In genomic region chr5:103423305-103423926, GRCm38 (mm10) we compare ENCODE assay signal across 9 mouse cellular contexts. TPM values are rescaled to one million over a fixed set of nuclear protein-coding genes. Genes with fewer than 3 reads are reported as not detected.
A peak's percentile ranks its signal among the peaks of the same experiment; 100 is the strongest.
DNase-seq lines count a peak whose midpoint lies in the region; ATAC-seq lines count a peak whose summit lies in the region.
"Had no signal": no experiment of that assay in that cellular context is flagged by ENCODE, and none has a peak within 500 bp of the region (broad histone marks: within the 10 kb centered on the region; RNA-seq: fewer than 3 reads in every experiment).

No protein-coding gene starts in this region.

- ATAC-seq in forebrain, embryonic 11.5 days (replicated peaks; ENCODE audit: low FRiP score): 0 out of 2 replicates have a peak, but pooled peaks have one; percentile 18
- ATAC-seq in forebrain, embryonic 14.5 days: no peak
- peak; percentile 52 for ATAC-seq in kidney, embryonic 16.5 days (ENCODE audit: low FRiP score, low TSS enrichment)
- ATAC-seq in neural tube, embryonic 12.5 days (ENCODE audit: low FRiP score, low read depth): no peak

- H3K36me3 ChIP-seq in forebrain, embryonic 11.5 days (ENCODE audit: control insufficient read depth, insufficient read depth, low read length): no peaks in the 10 kb centered on the region
- no peaks in the 10 kb centered on the region for H3K36me3 ChIP-seq in forebrain, embryonic 14.5 days (ENCODE audit: control insufficient read depth, insufficient read depth, low read length)
- no peaks in the 10 kb centered on the region for H3K36me3 ChIP-seq in kidney, embryonic 16.5 days (ENCODE audit: insufficient read depth, low read length)
- H3K36me3 ChIP-seq in neural tube, embryonic 12.5 days: no peaks in the 10 kb centered on the region

- H3K9ac ChIP-seq in forebrain, embryonic 11.5 days (ENCODE audit: low read length): no peak overlapping the region
- H3K9ac ChIP-seq in forebrain, embryonic 14.5 days (ENCODE audit: low read length): no peak overlapping the region
- H3K9ac ChIP-seq in kidney, embryonic 16.5 days (replicated peaks; ENCODE audit: low read length): peak overlapping the region; percentile 94; the same call in 1 of the 2 replicates
- no peak overlapping the region for H3K9ac ChIP-seq in neural tube, embryonic 12.5 days

- H3K27ac ChIP-seq in forebrain, embryonic 11.5 days (ENCODE audit: low read depth, low read length): peak overlapping the region; percentile 82; the same call in 1 of the 2 replicates
- H3K27ac ChIP-seq in forebrain, embryonic 14.5 days (ENCODE audit: low read depth, low read length): no peak overlapping the region
- peak overlapping the region; percentile 86 for H3K27ac ChIP-seq in kidney, embryonic 16.5 days (ENCODE audit: low read length)
- H3K27ac ChIP-seq in neural tube, embryonic 12.5 days: no peak overlapping the region; the same call in 1 of the 2 replicates

- 2% methylated on average over 6 of the region's 6 CpGs for WGBS in forebrain, embryonic 11.5 days
- 8% methylated on average over 6 of the region's 6 CpGs for WGBS in forebrain, embryonic 14.5 days
- WGBS in kidney, embryonic 16.5 days: 11% methylated on average over 6 of the region's 6 CpGs
- WGBS in neural tube, embryonic 12.5 days: 4% methylated on average over 6 of the region's 6 CpGs

- no peak overlapping the region for H3K4me3 ChIP-seq in forebrain, embryonic 11.5 days (ENCODE audit: low read depth, low read length)
- no peak overlapping the region for H3K4me3 ChIP-seq in forebrain, embryonic 14.5 days (ENCODE audit: low read depth, low read length)
- peak overlapping the region; percentile 85 for H3K4me3 ChIP-seq in kidney, embryonic 16.5 days (ENCODE audit: low read length)
- no peak overlapping the region for H3K4me3 ChIP-seq in neural tube, embryonic 12.5 days

- peak; percentile 65 for DNase-seq in forebrain, embryonic 11.5 days (ENCODE audit: low spot score)
- DNase-seq in forebrain, embryonic 14.5 days (ENCODE audit: low spot score): no peak
- peak; percentile 83 for DNase-seq in embryo, embryonic 9.5 days (ENCODE audit: extremely low spot score)
- no peak for DNase-seq in gastrocnemius, adult 8-10 months (ENCODE audit: low spot score in 2 of 2)
- DNase-seq in left cerebral cortex, postnatal 14 days (ENCODE audit: low spot score in 2 of 2): no peak
- DNase-seq in frontal cortex, postnatal 14 days (ENCODE audit: low spot score in 2 of 2): no peak
- DNase-seq: lung, postnatal 36 days had no signal

- intact Hi-C loops in left cerebral cortex, postnatal 14 days (cut with DNase I): no loop called here

- peak overlapping the region; percentile 76; the same call in 1 of the 2 replicates for H3K4me2 ChIP-seq in forebrain, embryonic 11.5 days (ENCODE audit: low read depth, low read length, severe bottlenecking)
- H3K4me2 ChIP-seq in forebrain, embryonic 14.5 days (ENCODE audit: low read length): no peak overlapping the region; the same call in 1 of the 2 replicates
- peak overlapping the region; percentile 85 for H3K4me2 ChIP-seq in kidney, embryonic 16.5 days (replicated peaks; ENCODE audit: low read depth, low read length)
- peak overlapping the region; percentile 88 for H3K4me2 ChIP-seq in neural tube, embryonic 12.5 days (replicated peaks)

- H3K9me3 ChIP-seq in forebrain, embryonic 11.5 days (ENCODE audit: control insufficient read depth, low read length): no peaks in the 10 kb centered on the region
- no peaks in the 10 kb centered on the region for H3K9me3 ChIP-seq in forebrain, embryonic 14.5 days (replicated peaks; ENCODE audit: control insufficient read depth, low read length)
- no peaks in the 10 kb centered on the region for H3K9me3 ChIP-seq in kidney, embryonic 16.5 days (ENCODE audit: low read length)
- H3K9me3 ChIP-seq in neural tube, embryonic 12.5 days: no peaks in the 10 kb centered on the region

- H3K4me1 ChIP-seq in forebrain, embryonic 11.5 days (replicated peaks; ENCODE audit: control insufficient read depth, insufficient read depth, low read length): peaks cover 13% of the 10 kb centered on the region
- peaks cover 9% of the 10 kb centered on the region for H3K4me1 ChIP-seq in forebrain, embryonic 14.5 days (ENCODE audit: control insufficient read depth, insufficient read depth, low read length)
- H3K4me1 ChIP-seq in kidney, embryonic 16.5 days (ENCODE audit: insufficient read depth, low read length): peaks cover 50% of the 10 kb centered on the region
- H3K4me1 ChIP-seq in neural tube, embryonic 12.5 days: peaks cover 31% of the 10 kb centered on the region

- H3K27me3 ChIP-seq in forebrain, embryonic 11.5 days (ENCODE audit: control insufficient read depth, insufficient read depth, low read length): no peaks in the 10 kb centered on the region
- H3K27me3 ChIP-seq in forebrain, embryonic 14.5 days (replicated peaks; ENCODE audit: control insufficient read depth, insufficient read depth, low read length): 0 out of 2 replicates have a peak, but pooled peaks cover 3% of the 10 kb centered on the region
- H3K27me3 ChIP-seq in kidney, embryonic 16.5 days (ENCODE audit: insufficient read depth, low read length): peaks cover 2% of the 10 kb centered on the region; the same call in 1 of the 2 replicates
- H3K27me3 ChIP-seq in neural tube, embryonic 12.5 days (replicated peaks): no peaks in the 10 kb centered on the region

RNA-seq across cellular contexts. Expression of gene Ptpn13, which starts 1.6 kb away (rescaled TPM):
- 17.4 and 20.3 TPM in 2 replicates for polyA plus RNA-seq in forebrain, embryonic 11.5 days (2014; fragmentation: Nextera tagmentation; extraction: Ambion mirVana)
- polyA plus RNA-seq in forebrain, embryonic 14.5 days (2014; fragmentation: Nextera tagmentation; extraction: Ambion mirVana): 4.8 and 5.6 TPM in 2 replicates
- 31.1 and 32.8 TPM in 2 replicates for polyA plus RNA-seq in kidney, embryonic 16.5 days (2015; fragmentation: Nextera tagmentation; extraction: Ambion mirVana)
- polyA plus RNA-seq in neural tube, embryonic 12.5 days (2016; fragmentation: Nextera tagmentation; extraction: Ambion mirVana): 14.1 and 14.4 TPM in 2 replicates
- 1 to 10 TPM in 3 of 4 experiments, under 1 TPM in 1; 0.90 to 1.9 (median 1.4) TPM for total RNA-seq in gastrocnemius, adult 8-10 months (2022)
- 1 to 10 TPM; 8.3 to 9.6 TPM for total RNA-seq in left cerebral cortex, postnatal 14 days (2021)

Comparison
In these comparisons a context has a peak if more than half of its experiments do, and no peak if none do; other contexts are left out.
1. ATAC-seq: peak in forebrain, embryonic 11.5 days (single experiment) and kidney, embryonic 16.5 days (single experiment); none in forebrain, embryonic 14.5 days (single experiment) and neural tube, embryonic 12.5 days (single experiment).
2. DNase-seq: peak in forebrain, embryonic 11.5 days (single experiment) and embryo, embryonic 9.5 days (single experiment); none in forebrain, embryonic 14.5 days (single experiment), gastrocnemius, adult 8-10 months (0 of 2), left cerebral cortex, postnatal 14 days (0 of 2) and frontal cortex, postnatal 14 days (0 of 2).
3. H3K27ac ChIP-seq: peak in forebrain, embryonic 11.5 days (single experiment) and kidney, embryonic 16.5 days (single experiment); none in forebrain, embryonic 14.5 days (single experiment) and neural tube, embryonic 12.5 days (single experiment).